Mouse (Mus musculus) embryonic facial prominence, embryonic 15.5 days (tissue): Measurements from ENCODE around the gene Med13l. TPM values are rescaled to one million over a fixed set of nuclear protein-coding genes. Genes with fewer than 3 reads are reported as not detected.

Source experiments
- ATAC-seq: fragments of 200-750 bp; cut with Nextera tagmentation; 2 replicates; pipeline ENCODE4 v1.8.0; 2017; ENCODE audit warnings: low read depth, moderate TSS enrichment; ENCODE audit not compliant: insufficient number of reproducible peaks, low FRiP score, low TSS enrichment
- H3K27ac ChIP-seq: fragments of 300-500 bp; sonication (generic); replicated peaks from 2 replicates; pipeline ENCODE4 v1.5.1; 2015; ENCODE audit warnings: mild to moderate bottlenecking, inconsistent platforms
- H3K27me3 ChIP-seq: fragments of 300-500 bp; sonication (generic); 2 replicates; pipeline ENCODE4 v1.6.1; 2015; ENCODE audit warnings: inconsistent platforms
- H3K36me3 ChIP-seq: fragments of 300-500 bp; sonication (generic); 2 replicates; pipeline ENCODE4 v1.6.1; 2015; ENCODE audit warnings: mild to moderate bottlenecking, inconsistent platforms
- H3K4me1 ChIP-seq: fragments of 300-500 bp; sonication (generic); 2 replicates; pipeline ENCODE4 v1.6.1; 2015; ENCODE audit warnings: inconsistent platforms
- H3K4me2 ChIP-seq: fragments of 300-500 bp; sonication (generic); replicated peaks from 2 replicates; pipeline ENCODE4 v1.6.1; 2015; ENCODE audit warnings: mild to moderate bottlenecking, inconsistent platforms
- H3K4me3 ChIP-seq: fragments of 300-500 bp; sonication (generic); replicated peaks from 2 replicates; pipeline ENCODE4 v1.5.1; 2015; ENCODE audit warnings: mild to moderate bottlenecking, inconsistent platforms
- H3K9ac ChIP-seq: fragments of 300-500 bp; sonication (generic); 2 replicates; pipeline ENCODE4 v1.6.1; 2015; ENCODE audit warnings: inconsistent platforms
- H3K9me3 ChIP-seq: fragments of 300-500 bp; sonication (generic); replicated peaks from 2 replicates; pipeline ENCODE4 v1.6.1; 2016; ENCODE audit warnings: inconsistent platforms
- WGBS: fragments of 180-500 bp; shearing (Covaris S2); methylation state at CpG from one replicate; pipeline ENCODE4 v1.1.7; 2015; 5-methylcytosine and 5-hydroxymethylcytosine counted together
- polyA plus RNA-seq: library from polyadenylated mRNA; unstranded; fragments of >200 nt; fragmentation: Nextera tagmentation; extraction: Ambion mirVana; gene quantifications from 2 replicates; pipeline ENCODE4 v1.2.1, GENCODE M21; 2015

Med13l gene
- polyA plus RNA-seq, 1 experiment from 2014 or later = 14.8 TPM

GRCm38 (mm10) chr5:118574236-118574635 is 13.8 kb downstream of the Med13l start:
- no peaks in the 10 kb centered on the region for H3K9me3 ChIP-seq
- no peaks in the 10 kb centered on the region for H3K27me3 ChIP-seq
- 63% methylated on average over 3 of the region's 3 CpGs for WGBS
- no peak for ATAC-seq
- no peaks in the 10 kb centered on the region for H3K36me3 ChIP-seq
- H3K4me1 ChIP-seq = peaks cover 43% of the 10 kb centered on the region
- no peak overlapping the region for H3K4me2 ChIP-seq
- H3K27ac ChIP-seq = no peak overlapping the region
- no peak overlapping the region for H3K9ac ChIP-seq
- no peak overlapping the region for H3K4me3 ChIP-seq

- no peak overlapping the region for H3K4me3 ChIP-seq
- WGBS = 68% methylated on average over 7 of the region's 7 CpGs
- peaks cover 38% of the 10 kb centered on the region for H3K4me1 ChIP-seq
- H3K9ac ChIP-seq = no peak overlapping the region
- no peak overlapping the region for H3K4me2 ChIP-seq
- H3K27me3 ChIP-seq = no peaks in the 10 kb centered on the region
- H3K27ac ChIP-seq = no peak overlapping the region
- H3K36me3 ChIP-seq = no peaks in the 10 kb centered on the region
- no peak for ATAC-seq
- H3K9me3 ChIP-seq = no peaks in the 10 kb centered on the region
Measured at GRCm38 (mm10) chr5:118574997-118575396, 14.5 kb downstream of the Med13l start.

GRCm38 (mm10) chr5:118575909-118576308 is 15.4 kb downstream of the Med13l start:
- Histone ChIP-seq H3K4me3 (no peak overlapping the region), H3K27me3 (no peaks in the 10 kb centered on the region), H3K9ac (no peak overlapping the region), H3K36me3 (no peaks in the 10 kb centered on the region), H3K27ac (no peak overlapping the region), H3K9me3 (no peaks in the 10 kb centered on the region), H3K4me1 (peaks cover 31% of the 10 kb centered on the region), H3K4me2 (no peak overlapping the region)
- no peak for ATAC-seq
- WGBS = 63% methylated on average over 6 of the region's 6 CpGs

- Histone ChIP-seq H3K4me3 (no peak overlapping the region), H3K4me2 (no peak overlapping the region), H3K4me1 (peaks cover 31% of the 10 kb centered on the region), H3K9ac (no peak overlapping the region), H3K27ac (no peak overlapping the region), H3K9me3 (no peaks in the 10 kb centered on the region), H3K27me3 (no peaks in the 10 kb centered on the region), H3K36me3 (no peaks in the 10 kb centered on the region)
- no peak for ATAC-seq
- 72% methylated on average over 3 of the region's 3 CpGs for WGBS
Measured at GRCm38 (mm10) chr5:118576731-118577130, 16.3 kb downstream of the Med13l start.

- H3K4me1 ChIP-seq = peaks cover 44% of the 10 kb centered on the region
- no peaks in the 10 kb centered on the region for H3K27me3 ChIP-seq
- no peak overlapping the region for H3K27ac ChIP-seq
- no peaks in the 10 kb centered on the region for H3K36me3 ChIP-seq
- 55% methylated on average over 4 of the region's 4 CpGs for WGBS
- H3K9ac ChIP-seq = no peak overlapping the region
- ATAC-seq = no peak
- H3K4me2 ChIP-seq = no peak overlapping the region
- H3K9me3 ChIP-seq = no peaks in the 10 kb centered on the region
- no peak overlapping the region for H3K4me3 ChIP-seq
Measured at GRCm38 (mm10) chr5:118585355-118585754, 24.9 kb downstream of the Med13l start.

GRCm38 (mm10) chr5:118586560-118586959 is 26.1 kb downstream of the Med13l start:
- Histone ChIP-seq H3K4me1 (peaks cover 57% of the 10 kb centered on the region), H3K9ac (no peak overlapping the region), H3K4me3 (no peak overlapping the region), H3K27me3 (no peaks in the 10 kb centered on the region), H3K4me2 (no peak overlapping the region), H3K27ac (no peak overlapping the region), H3K36me3 (no peaks in the 10 kb centered on the region), H3K9me3 (no peaks in the 10 kb centered on the region)
- ATAC-seq = no peak
- 31% methylated on average over 6 of the region's 6 CpGs for WGBS

- H3K4me3 ChIP-seq = no peak overlapping the region
- no peak overlapping the region for H3K9ac ChIP-seq
- H3K36me3 ChIP-seq = no peaks in the 10 kb centered on the region
- no peak overlapping the region for H3K4me2 ChIP-seq
- H3K27me3 ChIP-seq = no peaks in the 10 kb centered on the region
- no peak for ATAC-seq
- H3K27ac ChIP-seq = no peak overlapping the region
- WGBS = 81% methylated on average over 6 of the region's 6 CpGs
- peaks cover 67% of the 10 kb centered on the region for H3K4me1 ChIP-seq
- H3K9me3 ChIP-seq = no peaks in the 10 kb centered on the region
Measured at GRCm38 (mm10) chr5:118588381-118588925, 28.0 kb downstream of the Med13l start.

- Histone ChIP-seq H3K4me3 (no peak overlapping the region), H3K4me1 (peaks cover 71% of the 10 kb centered on the region), H3K27ac (no peak overlapping the region), H3K36me3 (no peaks in the 10 kb centered on the region), H3K27me3 (no peaks in the 10 kb centered on the region), H3K4me2 (no peak overlapping the region), H3K9me3 (no peaks in the 10 kb centered on the region), H3K9ac (no peak overlapping the region)
- no peak for ATAC-seq
- 63% methylated on average over 11 of the region's 11 CpGs for WGBS
Measured at GRCm38 (mm10) chr5:118589186-118589892, 28.9 kb downstream of the Med13l start.

- WGBS = 46% methylated on average over 6 of the region's 6 CpGs
- no peaks in the 10 kb centered on the region for H3K36me3 ChIP-seq
Measured at GRCm38 (mm10) chr5:118590868-118591267, 30.4 kb downstream of the Med13l start.

GRCm38 (mm10) chr5:118591826-118592499 is 31.5 kb downstream of the Med13l start:
- peak overlapping the region; percentile 24; the same call in 1 of the 2 replicates for H3K27ac ChIP-seq
- 27% methylated on average over 11 of the region's 11 CpGs for WGBS

More at GRCm38 (mm10) chr5:118590868-118591267, 30.4 kb downstream of the Med13l start:
- Histone ChIP-seq H3K9me3 (no peaks in the 10 kb centered on the region), H3K4me1 (peaks cover 71% of the 10 kb centered on the region), H3K4me2 (no peak overlapping the region), H3K9ac (no peak overlapping the region), H3K4me3 (no peak overlapping the region), H3K27ac (no peak overlapping the region), H3K27me3 (no peaks in the 10 kb centered on the region)
- no peak for ATAC-seq

GRCm38 (mm10) chr5:118594470-118595236 is 34.2 kb downstream of the Med13l start:
- Histone ChIP-seq H3K9me3 (no peaks in the 10 kb centered on the region), H3K27me3 (no peaks in the 10 kb centered on the region), H3K4me3 (no peak overlapping the region), H3K36me3 (no peaks in the 10 kb centered on the region), H3K4me2 (no peak overlapping the region), H3K4me1 (peaks cover 52% of the 10 kb centered on the region), H3K27ac (peak overlapping the region; percentile 51; the same call in 1 of the 2 replicates), H3K9ac (no peak overlapping the region)
- no peak for ATAC-seq
- 55% methylated on average over 14 of the region's 14 CpGs for WGBS

More at GRCm38 (mm10) chr5:118591826-118592499, 31.5 kb downstream of the Med13l start:
- Histone ChIP-seq H3K27me3 (no peaks in the 10 kb centered on the region), H3K9ac (no peak overlapping the region), H3K4me3 (no peak overlapping the region), H3K36me3 (no peaks in the 10 kb centered on the region), H3K4me1 (peaks cover 67% of the 10 kb centered on the region), H3K4me2 (peak overlapping the region; percentile 15; the same call in 1 of the 2 replicates), H3K9me3 (no peaks in the 10 kb centered on the region)
- ATAC-seq = 0 out of 2 replicates have a peak, but pooled peaks have one; percentile 45
